Mouse (Mus musculus): Measurements from ENCODE around the gene Sgta.

- TF ChIP-seq GATA1 (IDR thresholded peaks at IDR 0.05; ENCODE audit: borderline replicate concordance, low read length) (no peak), CTCF (IDR thresholded peaks at IDR 0.05; ENCODE audit: low read depth, low read length) (no peak), TAL1 (conservative IDR thresholded peaks at IDR 0.05; ENCODE audit: low read depth, low read length) (no peak), GATA2 (IDR thresholded peaks at IDR 0.05; ENCODE audit: borderline replicate concordance, low read depth, low read length) (no peak)
Measured at GRCm38 (mm10) chr10:81059603-81060543, at the start of gene Sgta.
